Mouse (Mus musculus): Measurements from ENCODE around the gene Bmpr1b. TPM values are rescaled to one million over a fixed set of nuclear protein-coding genes. Genes with fewer than 3 reads are reported as not detected.

Gene Bmpr1b
- polyA plus RNA-seq, 1 experiment from 2014 or later = 4.5 TPM

DNA sequence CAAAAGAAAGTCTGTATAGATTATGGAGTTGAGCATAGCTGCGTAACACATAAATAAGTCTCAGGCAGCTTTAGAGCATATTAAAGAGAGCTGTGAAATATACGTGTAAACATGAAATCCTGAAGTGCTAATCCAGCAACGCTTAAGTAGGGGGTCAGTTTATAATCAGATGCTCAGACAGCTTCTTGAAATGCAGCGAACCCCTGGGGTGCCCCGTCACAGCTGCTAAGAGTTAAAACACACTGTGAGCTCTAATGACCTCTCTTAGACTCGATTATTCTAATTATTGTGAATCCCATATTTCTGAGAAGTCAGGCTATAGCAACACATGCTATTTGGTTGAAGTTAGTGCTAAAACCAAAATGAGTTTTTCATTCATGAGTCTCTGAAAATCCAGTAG, 45.0 kb downstream of the Bmpr1b start:
- Histone ChIP-seq H3K4me3 (ENCODE audit: low read length) (no peak overlapping the region), H3K4me2 (ENCODE audit: low read length) (no peak overlapping the region), H3K27ac (ENCODE audit: low read depth, low read length) (no peak overlapping the region), H3K9me3 (ENCODE audit: control insufficient read depth, low read length) (no peaks in the 10 kb centered on the region), H3K27me3 (replicated peaks; ENCODE audit: control insufficient read depth, insufficient read depth, low read length) (no peaks in the 10 kb centered on the region), H3K9ac (ENCODE audit: low read depth, low read length) (no peak overlapping the region), H3K4me1 (ENCODE audit: control insufficient read depth, insufficient read depth, low read depth, low read length) (no peaks in the 10 kb centered on the region; the same call in 1 of the 2 replicates), H3K36me3 (ENCODE audit: control insufficient read depth, insufficient read depth, low read length) (no peaks in the 10 kb centered on the region)
- ATAC-seq = no peak
- 42% methylated on average over 6 of the region's 6 CpGs for WGBS

DNA sequence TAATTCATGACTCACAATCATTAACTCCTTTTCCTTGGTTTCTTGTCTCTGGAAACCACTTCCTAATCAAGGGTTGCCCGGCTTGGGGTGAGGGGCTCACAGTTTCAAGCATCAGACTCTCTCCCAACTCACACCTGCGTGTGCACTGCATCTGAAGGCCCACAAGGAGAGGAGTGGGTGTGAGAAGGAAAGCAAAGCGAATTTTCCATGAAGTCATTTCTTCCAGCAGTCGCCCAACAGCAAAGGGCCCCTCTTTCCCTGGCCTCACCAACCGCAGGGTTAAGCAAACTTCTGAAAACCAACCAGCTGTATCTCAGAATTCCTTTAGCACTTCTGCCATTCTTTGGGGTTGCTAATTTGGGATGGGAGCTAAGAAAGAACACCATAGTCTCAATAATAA, 46.8 kb downstream of the Bmpr1b start:
- H3K27ac ChIP-seq (ENCODE audit: low read depth, low read length) = no peak overlapping the region
- H3K9me3 ChIP-seq (ENCODE audit: control insufficient read depth, low read length) = no peaks in the 10 kb centered on the region
- H3K4me1 ChIP-seq (ENCODE audit: control insufficient read depth, insufficient read depth, low read depth, low read length) = no peaks in the 10 kb centered on the region; the same call in 1 of the 2 replicates
- no peaks in the 10 kb centered on the region for H3K36me3 ChIP-seq (ENCODE audit: control insufficient read depth, insufficient read depth, low read length)
- 90% methylated on average over 5 of the region's 5 CpGs for WGBS
- H3K9ac ChIP-seq (ENCODE audit: low read depth, low read length) = no peak overlapping the region
- no peak overlapping the region for H3K4me2 ChIP-seq (ENCODE audit: low read length)
- no peak overlapping the region for H3K4me3 ChIP-seq (ENCODE audit: low read length)
- no peaks in the 10 kb centered on the region for H3K27me3 ChIP-seq (replicated peaks; ENCODE audit: control insufficient read depth, insufficient read depth, low read length)
- no peak for ATAC-seq

GRCm38 (mm10) chr3:142120795-142121194, 48.4 kb downstream of the Bmpr1b start:
- no peaks in the 10 kb centered on the region; the same call in 1 of the 2 replicates for H3K4me1 ChIP-seq (ENCODE audit: control insufficient read depth, insufficient read depth, low read depth, low read length)
- no peak overlapping the region for H3K27ac ChIP-seq (ENCODE audit: low read depth, low read length)
- 63% methylated on average over 3 of the region's 3 CpGs for WGBS
- no peak overlapping the region for H3K4me2 ChIP-seq (ENCODE audit: low read length)
- H3K4me3 ChIP-seq (ENCODE audit: low read length) = no peak overlapping the region
- H3K9me3 ChIP-seq (ENCODE audit: control insufficient read depth, low read length) = no peaks in the 10 kb centered on the region
- no peak overlapping the region for H3K9ac ChIP-seq (ENCODE audit: low read depth, low read length)
- H3K27me3 ChIP-seq (replicated peaks; ENCODE audit: control insufficient read depth, insufficient read depth, low read length) = no peaks in the 10 kb centered on the region
- no peak for ATAC-seq
- no peaks in the 10 kb centered on the region for H3K36me3 ChIP-seq (ENCODE audit: control insufficient read depth, insufficient read depth, low read length)

GRCm38 (mm10) chr3:142114762-142115316, 54.4 kb downstream of the Bmpr1b start:
- no peaks in the 10 kb centered on the region for H3K36me3 ChIP-seq (ENCODE audit: control insufficient read depth, insufficient read depth, low read length)
- WGBS = 49% methylated on average over 6 of the region's 6 CpGs
- no peak overlapping the region for H3K9ac ChIP-seq (ENCODE audit: low read depth, low read length)
- no peak overlapping the region for H3K4me2 ChIP-seq (ENCODE audit: low read length)
- no peaks in the 10 kb centered on the region for H3K4me1 ChIP-seq (ENCODE audit: control insufficient read depth, insufficient read depth, low read depth, low read length)
- no peak overlapping the region for H3K27ac ChIP-seq (ENCODE audit: low read depth, low read length)
- H3K9me3 ChIP-seq (ENCODE audit: control insufficient read depth, low read length) = no peaks in the 10 kb centered on the region
- no peak for ATAC-seq
- no peak overlapping the region for H3K4me3 ChIP-seq (ENCODE audit: low read length)
- no peaks in the 10 kb centered on the region for H3K27me3 ChIP-seq (replicated peaks; ENCODE audit: control insufficient read depth, insufficient read depth, low read length)

GRCm38 (mm10) chr3:142114190-142114589, 55.0 kb downstream of the Bmpr1b start:
- H3K9ac ChIP-seq (ENCODE audit: low read depth, low read length) = no peak overlapping the region
- H3K36me3 ChIP-seq (ENCODE audit: control insufficient read depth, insufficient read depth, low read length) = no peaks in the 10 kb centered on the region
- WGBS = 54% methylated on average over 3 of the region's 3 CpGs
- H3K4me2 ChIP-seq (ENCODE audit: low read length) = no peak overlapping the region
- no peaks in the 10 kb centered on the region for H3K27me3 ChIP-seq (replicated peaks; ENCODE audit: control insufficient read depth, insufficient read depth, low read length)
- no peak overlapping the region for H3K4me3 ChIP-seq (ENCODE audit: low read length)
- H3K9me3 ChIP-seq (ENCODE audit: control insufficient read depth, low read length) = no peaks in the 10 kb centered on the region
- no peak for ATAC-seq
- no peak overlapping the region for H3K27ac ChIP-seq (ENCODE audit: low read depth, low read length)
- no peaks in the 10 kb centered on the region for H3K4me1 ChIP-seq (ENCODE audit: control insufficient read depth, insufficient read depth, low read depth, low read length)

DNA sequence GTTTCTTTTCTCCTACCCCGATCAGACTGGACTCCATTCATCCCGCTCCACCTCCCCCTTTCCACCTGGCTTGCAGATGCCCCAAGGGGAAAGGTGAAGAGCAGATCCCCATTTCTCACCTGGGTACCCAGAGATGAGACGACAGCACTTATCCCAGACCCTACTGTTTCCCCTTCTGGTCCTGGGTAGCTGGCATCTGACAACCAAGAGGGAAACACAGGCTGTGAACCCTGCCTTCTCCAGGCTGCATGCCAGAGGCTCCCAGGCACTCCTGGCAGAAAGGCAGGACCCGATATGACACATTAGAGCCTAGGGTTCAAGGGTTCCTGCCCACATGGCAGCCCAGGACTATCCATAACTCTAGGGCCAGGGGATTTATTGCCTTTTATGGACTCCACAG, 56.0 kb downstream of the Bmpr1b start:
- WGBS = 75% methylated on average over 4 of the region's 4 CpGs
- H3K9me3 ChIP-seq (ENCODE audit: control insufficient read depth, low read length) = no peaks in the 10 kb centered on the region
- ATAC-seq = peak; percentile 69
- H3K27ac ChIP-seq (ENCODE audit: low read depth, low read length) = no peak overlapping the region
- H3K36me3 ChIP-seq (ENCODE audit: control insufficient read depth, insufficient read depth, low read length) = no peaks in the 10 kb centered on the region
- no peaks in the 10 kb centered on the region for H3K27me3 ChIP-seq (replicated peaks; ENCODE audit: control insufficient read depth, insufficient read depth, low read length)
- no peaks in the 10 kb centered on the region for H3K4me1 ChIP-seq (ENCODE audit: control insufficient read depth, insufficient read depth, low read depth, low read length)
- H3K4me2 ChIP-seq (ENCODE audit: low read length) = no peak overlapping the region
- H3K4me3 ChIP-seq (ENCODE audit: low read length) = no peak overlapping the region
- no peak overlapping the region for H3K9ac ChIP-seq (ENCODE audit: low read depth, low read length)

DNA sequence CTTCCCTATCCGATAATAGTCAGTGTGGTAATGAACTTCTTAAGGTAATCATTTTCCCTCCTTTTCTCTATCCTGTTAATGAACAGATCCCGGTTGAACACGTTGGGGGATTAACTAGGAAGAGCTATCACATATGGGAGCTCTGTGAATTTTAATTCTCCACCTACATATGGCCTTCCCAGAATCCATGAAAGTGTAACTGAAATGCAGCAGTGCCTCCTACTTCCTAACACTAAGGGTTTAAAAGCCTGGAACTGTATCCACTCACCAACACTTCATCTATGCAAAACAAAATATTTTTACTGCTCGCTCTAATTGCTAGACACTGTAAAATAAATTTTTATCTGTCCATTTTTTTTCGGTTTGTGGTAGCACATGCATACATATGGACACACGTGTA, 63.0 kb downstream of the Bmpr1b start:
- Histone ChIP-seq H3K27ac (ENCODE audit: low read depth, low read length) (no peak overlapping the region), H3K27me3 (replicated peaks; ENCODE audit: control insufficient read depth, insufficient read depth, low read length) (no peaks in the 10 kb centered on the region), H3K9ac (ENCODE audit: low read depth, low read length) (no peak overlapping the region), H3K4me2 (ENCODE audit: low read length) (no peak overlapping the region), H3K36me3 (ENCODE audit: control insufficient read depth, insufficient read depth, low read length) (no peaks in the 10 kb centered on the region), H3K4me1 (ENCODE audit: control insufficient read depth, insufficient read depth, low read depth, low read length) (no peaks in the 10 kb centered on the region), H3K9me3 (ENCODE audit: control insufficient read depth, low read length) (peaks cover 3% of the 10 kb centered on the region), H3K4me3 (ENCODE audit: low read length) (no peak overlapping the region)
- 78% methylated on average over 6 of the region's 6 CpGs for WGBS
- ATAC-seq = peak; percentile 65

DNA sequence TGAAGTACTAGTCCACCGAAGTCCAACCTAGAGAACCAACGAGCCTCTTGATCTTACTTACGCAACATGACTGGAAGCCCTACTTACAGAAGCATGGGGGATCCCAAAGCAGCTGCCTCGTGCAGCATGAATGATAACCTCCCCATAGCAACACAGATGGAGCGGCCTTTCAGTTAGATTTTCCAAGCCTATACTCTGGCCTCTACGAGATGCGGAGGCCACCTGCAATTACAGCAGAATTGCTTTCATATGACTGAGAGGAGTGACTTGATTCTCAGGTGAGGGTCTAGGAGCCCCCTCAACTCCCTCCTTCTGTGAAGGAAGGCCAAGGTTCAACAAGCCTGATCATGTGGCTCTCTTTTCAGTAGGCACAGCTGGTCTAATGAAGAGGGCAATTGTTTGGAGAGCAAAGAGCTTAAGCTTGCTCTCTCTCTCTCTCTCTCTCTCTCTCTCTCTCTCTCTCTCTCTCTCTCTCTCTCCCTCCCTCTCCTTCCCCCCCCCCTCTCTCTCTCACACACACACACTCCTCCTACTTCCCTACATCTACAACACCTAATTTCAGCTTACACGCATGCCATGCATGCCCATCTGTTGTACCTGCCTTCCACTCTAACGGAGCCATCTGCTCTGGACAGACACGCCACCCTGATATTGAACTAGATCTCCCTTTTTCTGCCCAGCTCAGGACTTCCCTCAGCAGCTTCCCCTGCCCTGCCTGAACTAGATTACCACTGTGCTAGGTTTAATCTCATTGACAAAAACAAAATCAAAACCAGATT, 65.0 kb downstream of the Bmpr1b start:
- Histone ChIP-seq H3K9me3 (ENCODE audit: control insufficient read depth, low read length) (peaks cover 3% of the 10 kb centered on the region), H3K36me3 (ENCODE audit: control insufficient read depth, insufficient read depth, low read length) (no peaks in the 10 kb centered on the region), H3K27ac (ENCODE audit: low read depth, low read length) (no peak overlapping the region), H3K4me1 (ENCODE audit: control insufficient read depth, insufficient read depth, low read depth, low read length) (no peaks in the 10 kb centered on the region), H3K9ac (ENCODE audit: low read depth, low read length) (no peak overlapping the region), H3K4me2 (ENCODE audit: low read length) (no peak overlapping the region), H3K4me3 (ENCODE audit: low read length) (no peak overlapping the region), H3K27me3 (replicated peaks; ENCODE audit: control insufficient read depth, insufficient read depth, low read length) (no peaks in the 10 kb centered on the region)
- 81% methylated on average over 10 of the region's 10 CpGs for WGBS
- peak; percentile 61 for ATAC-seq

- no peaks in the 10 kb centered on the region for H3K4me1 ChIP-seq (ENCODE audit: control insufficient read depth, insufficient read depth, low read depth, low read length)
- H3K9me3 ChIP-seq (ENCODE audit: control insufficient read depth, low read length) = peaks cover 3% of the 10 kb centered on the region
- H3K27ac ChIP-seq (ENCODE audit: low read depth, low read length) = no peak overlapping the region
- peak; percentile 51; the same call in 1 of the 2 replicates for ATAC-seq
- no peak overlapping the region for H3K9ac ChIP-seq (ENCODE audit: low read depth, low read length)
- no peak overlapping the region for H3K4me3 ChIP-seq (ENCODE audit: low read length)
- H3K27me3 ChIP-seq (replicated peaks; ENCODE audit: control insufficient read depth, insufficient read depth, low read length) = no peaks in the 10 kb centered on the region
- no peak overlapping the region for H3K4me2 ChIP-seq (ENCODE audit: low read length)
- WGBS = 84% methylated on average over 4 of the region's 4 CpGs
- H3K36me3 ChIP-seq (ENCODE audit: control insufficient read depth, insufficient read depth, low read length) = no peaks in the 10 kb centered on the region
Observed at GRCm38 (mm10) chr3:142103622-142104021, 65.6 kb downstream of the Bmpr1b start.

Data from hindbrain, embryonic 16.5 days (tissue).